Mouse (Mus musculus) neural tube, embryonic 15.5 days (tissue): ENCODE measurements around the gene Atp8a1. TPM values are rescaled to one million over a fixed set of nuclear protein-coding genes. Genes with fewer than 3 reads are reported as not detected.

Source experiments
- ATAC-seq: fragments of 200-750 bp; cut with Nextera tagmentation; 2 replicates; pipeline ENCODE4 v1.8.0; 2017; ENCODE audit warnings: mild to moderate bottlenecking, moderate TSS enrichment, moderate library complexity; ENCODE audit not compliant: low FRiP score
- H3K27ac ChIP-seq: fragments of 300-500 bp; sonication (generic); replicated peaks from 2 replicates; pipeline ENCODE4 v1.5.1; 2015; ENCODE audit warnings: mild to moderate bottlenecking, inconsistent platforms
- H3K27me3 ChIP-seq: fragments of 300-500 bp; sonication (generic); replicated peaks from 2 replicates; pipeline ENCODE4 v1.6.1; 2015; ENCODE audit warnings: inconsistent platforms
- H3K36me3 ChIP-seq: fragments of 300-500 bp; sonication (generic); 2 replicates; pipeline ENCODE4 v1.6.1; 2015; ENCODE audit warnings: inconsistent platforms
- H3K4me1 ChIP-seq: fragments of 300-500 bp; sonication (generic); 2 replicates; pipeline ENCODE4 v1.6.1; 2015; ENCODE audit warnings: inconsistent platforms
- H3K4me2 ChIP-seq: fragments of 300-500 bp; sonication (generic); 2 replicates; pipeline ENCODE4 v1.6.1; 2015; ENCODE audit warnings: inconsistent platforms, mild to moderate bottlenecking, moderate library complexity
- H3K4me3 ChIP-seq: fragments of 300-500 bp; sonication (generic); replicated peaks from 2 replicates; pipeline ENCODE4 v1.5.1; 2015; ENCODE audit warnings: mild to moderate bottlenecking, inconsistent platforms
- H3K9ac ChIP-seq: fragments of 300-500 bp; sonication (generic); replicated peaks from 2 replicates; pipeline ENCODE4 v1.6.1; 2015; ENCODE audit warnings: mild to moderate bottlenecking, inconsistent platforms
- H3K9me3 ChIP-seq: fragments of 300-500 bp; sonication (generic); replicated peaks from 2 replicates; pipeline ENCODE4 v1.6.1; 2016; ENCODE audit warnings: inconsistent platforms
- WGBS: fragments of 180-500 bp; shearing (Covaris S2); methylation state at CpG from one replicate; pipeline ENCODE4 v1.1.7; 2015; ENCODE audit warnings: mixed read lengths; 5-methylcytosine and 5-hydroxymethylcytosine counted together
- polyA plus RNA-seq: library from polyadenylated mRNA; unstranded; fragments of >200 nt; fragmentation: Nextera tagmentation; extraction: Ambion mirVana; gene quantifications from 2 replicates; pipeline ENCODE4 v1.2.1, GENCODE M21; 2015

Atp8a1 gene
- polyA plus RNA-seq, 1 experiment from 2014 or later = 56.5 TPM

DNA sequence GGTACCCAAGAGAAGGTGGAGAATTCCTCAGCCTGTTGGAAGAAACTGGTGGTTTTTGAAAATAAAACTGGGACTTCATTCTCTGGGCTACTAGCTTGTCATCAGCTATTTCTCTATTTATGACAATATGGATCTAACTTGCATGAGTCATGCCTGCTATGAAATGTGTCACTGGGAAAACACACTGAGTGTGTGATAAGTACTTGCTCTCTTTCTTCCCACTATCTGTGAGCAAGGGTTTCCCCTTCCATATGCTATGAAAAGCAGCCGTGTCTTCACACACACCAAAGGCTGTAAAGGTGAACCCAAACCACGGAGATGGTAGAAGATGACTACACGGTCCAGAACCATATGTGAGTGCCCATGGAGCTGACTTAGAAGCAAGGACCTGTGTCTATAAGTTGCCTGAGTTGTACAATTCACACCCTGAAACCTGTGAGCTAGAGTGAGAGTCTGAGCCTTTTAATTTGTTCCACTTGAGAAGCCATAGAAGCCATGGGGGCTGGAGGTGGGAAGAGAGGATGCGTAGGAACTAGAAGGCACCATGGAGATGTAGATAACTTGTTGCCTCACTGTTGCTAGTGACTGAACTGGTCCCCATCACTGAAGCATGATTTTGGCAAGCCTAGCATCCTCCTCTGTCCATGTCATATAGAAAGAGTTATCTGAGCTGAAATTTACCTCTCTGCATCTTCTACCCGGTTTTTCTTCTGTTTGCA lies 203.5 kb downstream of the Atp8a1 start:
- whole genome bisulfite sequencing = 92% methylated on average over 5 of the region's 5 CpGs

DNA sequence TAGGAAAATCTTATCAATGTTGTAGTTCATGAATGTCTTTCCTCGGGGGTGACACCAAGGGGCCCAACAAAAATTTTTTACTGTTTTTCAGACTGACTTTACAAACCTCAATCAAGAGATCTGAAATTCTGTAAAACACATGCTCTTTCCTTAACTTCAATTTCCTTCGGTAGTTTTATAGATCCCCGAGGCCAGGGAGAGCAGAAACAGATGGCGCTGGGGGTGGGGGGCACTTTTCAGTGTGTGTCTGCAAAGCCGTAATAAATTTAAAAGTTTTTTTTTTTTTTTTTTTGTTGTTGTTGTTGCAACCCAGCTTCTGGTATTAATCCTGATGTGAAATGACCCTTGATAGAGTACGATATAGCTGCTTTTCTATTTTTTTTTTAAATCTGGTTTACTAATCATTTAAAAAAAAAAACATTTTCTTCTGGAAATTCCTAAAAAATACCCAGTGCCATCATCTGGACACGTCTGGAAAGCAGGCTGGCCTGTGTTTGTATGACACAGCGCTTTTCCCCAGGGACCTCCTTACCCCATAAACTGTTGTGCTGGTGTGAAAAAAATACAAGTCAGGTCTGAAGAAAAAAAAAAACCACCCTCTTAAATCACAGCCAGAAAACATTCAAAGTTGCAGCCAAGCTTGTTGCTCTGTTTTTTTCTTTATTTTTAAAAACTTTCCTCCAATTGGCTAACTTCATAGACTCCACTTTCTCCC lies 205.7 kb downstream of the Atp8a1 start:
- Histone ChIP-seq H3K9me3 (no peaks in the 10 kb centered on the region), H3K36me3 (peaks cover 23% of the 10 kb centered on the region)
- ATAC-seq = no peak

More for the DNA sequence above, 203.5 kb downstream of the Atp8a1 start:
- Histone ChIP-seq H3K4me1 (peaks cover 18% of the 10 kb centered on the region), H3K27me3 (no peaks in the 10 kb centered on the region), H3K36me3 (peaks cover 37% of the 10 kb centered on the region), H3K27ac (no peak overlapping the region), H3K4me2 (no peak overlapping the region), H3K9me3 (no peaks in the 10 kb centered on the region), H3K9ac (no peak overlapping the region), H3K4me3 (no peak overlapping the region)
- no peak for ATAC-seq

DNA sequence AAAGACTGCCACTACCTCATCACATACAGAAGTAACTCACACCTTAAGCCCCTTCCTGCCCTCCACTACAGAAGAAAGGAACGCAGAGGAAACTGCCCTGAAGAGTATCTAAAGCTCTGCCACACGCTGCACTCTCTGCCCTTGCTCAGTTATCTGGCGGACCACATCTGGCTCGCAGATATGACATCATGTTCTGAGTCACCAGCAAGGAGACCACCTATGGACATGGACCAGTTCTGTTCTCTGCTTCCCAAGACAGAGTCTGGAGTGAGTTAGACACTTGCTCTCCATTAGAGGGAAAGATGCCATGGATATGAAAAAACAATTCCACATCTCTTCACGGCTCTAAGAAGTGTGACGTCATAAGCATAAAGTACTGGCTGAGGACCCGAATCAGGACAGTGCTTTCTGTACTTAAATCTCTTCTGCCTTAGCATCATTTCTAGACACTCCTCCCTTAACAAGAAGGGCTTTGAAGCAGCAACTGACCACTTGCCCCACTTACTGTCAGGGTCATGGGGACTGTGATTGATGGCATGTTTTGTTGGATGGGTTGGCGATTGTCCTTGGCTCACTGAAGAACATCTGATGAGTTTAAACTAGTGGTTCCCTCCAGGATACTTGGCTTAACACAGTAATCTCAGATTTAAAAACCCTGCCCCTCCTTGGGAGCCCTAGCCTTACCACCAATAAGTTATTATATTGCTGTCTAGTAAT lies 206.5 kb downstream of the Atp8a1 start:
- Histone ChIP-seq H3K27me3 (no peaks in the 10 kb centered on the region), H3K9me3 (no peaks in the 10 kb centered on the region), H3K4me1 (peaks cover 18% of the 10 kb centered on the region), H3K27ac (no peak overlapping the region), H3K36me3 (peaks cover 23% of the 10 kb centered on the region), H3K4me2 (no peak overlapping the region), H3K9ac (no peak overlapping the region), H3K4me3 (no peak overlapping the region)
- 60% methylated on average over 8 of the region's 8 CpGs for WGBS
- no peak; the same call in 1 of the 2 replicates for ATAC-seq

More for the DNA sequence above, 205.7 kb downstream of the Atp8a1 start:
- H3K4me2 ChIP-seq = no peak overlapping the region
- no peak overlapping the region for H3K27ac ChIP-seq
- no peaks in the 10 kb centered on the region for H3K27me3 ChIP-seq
- H3K4me1 ChIP-seq = peaks cover 18% of the 10 kb centered on the region
- 32% methylated on average over 8 of the region's 8 CpGs for WGBS
- no peak overlapping the region for H3K4me3 ChIP-seq
- H3K9ac ChIP-seq = no peak overlapping the region

DNA sequence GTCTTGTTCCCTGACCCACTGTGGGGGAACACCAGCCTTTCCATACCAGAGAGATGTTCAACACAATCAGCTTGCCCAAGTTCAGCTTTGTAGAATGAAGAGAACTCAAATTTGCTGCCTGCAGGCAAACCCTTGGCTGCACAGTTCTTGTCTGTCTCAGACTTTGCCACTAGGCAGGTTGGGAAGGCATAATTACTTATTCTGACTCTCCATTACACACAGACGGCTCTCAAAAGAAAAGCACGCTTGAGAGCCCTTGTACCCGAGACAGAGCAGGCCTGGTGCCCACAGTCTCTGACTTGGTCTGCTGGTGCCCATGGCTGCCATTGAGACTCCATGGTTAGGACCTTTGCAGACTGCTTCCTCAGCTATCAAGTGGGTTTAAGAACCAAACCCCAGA lies 212.9 kb downstream of the Atp8a1 start:
- H3K4me1 ChIP-seq = peaks cover 12% of the 10 kb centered on the region
- 16% methylated on average over 3 of the region's 3 CpGs for WGBS
- no peaks in the 10 kb centered on the region for H3K9me3 ChIP-seq
- no peak overlapping the region for H3K9ac ChIP-seq
- no peaks in the 10 kb centered on the region for H3K27me3 ChIP-seq
- ATAC-seq = peak; percentile 63; the same call in 1 of the 2 replicates
- 0 out of 2 replicates have a peak overlapping the region, but pooled peaks have one; percentile 13 for H3K27ac ChIP-seq
- H3K4me2 ChIP-seq = no peak overlapping the region
- H3K36me3 ChIP-seq = 0 out of 2 replicates have a peak, but pooled peaks cover 6% of the 10 kb centered on the region
- H3K4me3 ChIP-seq = no peak overlapping the region

GRCm38 (mm10) chr5:67633831-67634268 lies 213.4 kb downstream of the Atp8a1 start:
- no peaks in the 10 kb centered on the region for H3K9me3 ChIP-seq
- no peaks in the 10 kb centered on the region for H3K27me3 ChIP-seq
- WGBS = 16% methylated on average over 10 of the region's 10 CpGs
- H3K4me1 ChIP-seq = peaks cover 11% of the 10 kb centered on the region
- peak overlapping the region; percentile 25 for H3K4me2 ChIP-seq
- no peak overlapping the region for H3K9ac ChIP-seq
- no peak for ATAC-seq
- 0 out of 2 replicates have a peak overlapping the region, but pooled peaks have one; percentile 13 for H3K27ac ChIP-seq
- 0 out of 2 replicates have a peak, but pooled peaks cover 6% of the 10 kb centered on the region for H3K36me3 ChIP-seq
- H3K4me3 ChIP-seq = no peak overlapping the region

GRCm38 (mm10) chr5:67633138-67633782 lies 214.0 kb downstream of the Atp8a1 start:
- no peak for ATAC-seq
- WGBS = 16% methylated on average over 7 of the region's 7 CpGs
- H3K9me3 ChIP-seq = no peaks in the 10 kb centered on the region
- peak overlapping the region; percentile 25 for H3K4me2 ChIP-seq
- no peak overlapping the region for H3K27ac ChIP-seq
- peaks cover 11% of the 10 kb centered on the region for H3K4me1 ChIP-seq
- no peaks in the 10 kb centered on the region for H3K27me3 ChIP-seq
- H3K9ac ChIP-seq = no peak overlapping the region
- no peak overlapping the region for H3K4me3 ChIP-seq
- H3K36me3 ChIP-seq = 0 out of 2 replicates have a peak, but pooled peaks cover 6% of the 10 kb centered on the region

DNA sequence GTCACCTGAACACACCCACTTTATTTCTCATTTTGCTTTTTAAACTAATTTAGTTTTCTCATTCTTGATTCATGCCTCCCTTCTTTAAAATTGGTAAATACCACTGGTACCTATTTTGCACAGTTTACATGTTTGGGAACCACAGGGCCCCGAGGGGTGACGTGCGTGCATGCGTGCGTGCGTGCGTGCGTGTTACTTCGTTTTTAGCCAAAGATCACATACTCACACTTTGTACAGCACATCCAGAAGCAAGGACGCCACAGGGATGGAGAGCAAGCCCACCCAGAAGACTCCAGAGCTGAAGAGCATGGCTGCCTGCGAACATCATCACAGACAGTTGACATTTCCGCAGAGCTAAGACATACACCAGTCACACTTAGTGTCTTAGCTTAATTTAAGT lies 216.0 kb downstream of the Atp8a1 start:
- Histone ChIP-seq H3K9ac (no peak overlapping the region), H3K4me2 (no peak overlapping the region), H3K9me3 (no peaks in the 10 kb centered on the region), H3K4me1 (peaks cover 11% of the 10 kb centered on the region), H3K4me3 (no peak overlapping the region), H3K27me3 (no peaks in the 10 kb centered on the region), H3K27ac (no peak overlapping the region), H3K36me3 (no peaks in the 10 kb centered on the region)
- 94% methylated on average over 12 of the region's 12 CpGs for WGBS
- no peak for ATAC-seq

DNA sequence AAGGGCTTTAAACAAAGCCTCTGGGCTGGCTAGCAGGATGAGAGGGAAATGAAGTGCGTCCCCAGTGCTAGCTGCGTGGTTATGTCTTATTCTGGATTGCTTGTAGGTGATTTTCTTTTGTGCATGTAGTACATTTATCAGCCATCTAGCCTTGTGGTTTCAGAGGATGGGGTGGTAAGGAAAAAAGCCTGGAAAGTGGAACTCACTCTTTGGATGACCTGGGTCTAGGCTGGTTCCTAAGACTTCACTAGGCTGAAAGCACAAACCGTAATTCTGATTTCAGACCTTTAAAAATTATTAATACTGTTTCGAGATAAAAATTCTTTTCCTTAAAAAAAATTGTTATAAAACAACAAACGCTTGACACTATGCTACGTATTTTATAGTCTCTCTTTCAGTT lies 217.4 kb downstream of the Atp8a1 start:
- no peak for ATAC-seq

GRCm38 (mm10) chr5:67629440-67629839 lies 217.8 kb downstream of the Atp8a1 start:
- H3K4me3 ChIP-seq = no peak overlapping the region
- no peak overlapping the region for H3K4me2 ChIP-seq
- H3K27me3 ChIP-seq = no peaks in the 10 kb centered on the region
- no peaks in the 10 kb centered on the region for H3K36me3 ChIP-seq
- H3K9ac ChIP-seq = no peak overlapping the region
- H3K27ac ChIP-seq = no peak overlapping the region
- 71% methylated on average over 7 of the region's 7 CpGs for WGBS
- no peak for ATAC-seq
- peaks cover 9% of the 10 kb centered on the region for H3K4me1 ChIP-seq
- H3K9me3 ChIP-seq = no peaks in the 10 kb centered on the region

More for the DNA sequence above, 217.4 kb downstream of the Atp8a1 start:
- H3K4me3 ChIP-seq = no peak overlapping the region
- H3K4me1 ChIP-seq = peaks cover 11% of the 10 kb centered on the region
- H3K36me3 ChIP-seq = no peaks in the 10 kb centered on the region
- no peaks in the 10 kb centered on the region for H3K9me3 ChIP-seq
- H3K9ac ChIP-seq = no peak overlapping the region
- H3K4me2 ChIP-seq = no peak overlapping the region
- H3K27me3 ChIP-seq = no peaks in the 10 kb centered on the region
- H3K27ac ChIP-seq = no peak overlapping the region
- WGBS = 85% methylated on average over 6 of the region's 6 CpGs

DNA sequence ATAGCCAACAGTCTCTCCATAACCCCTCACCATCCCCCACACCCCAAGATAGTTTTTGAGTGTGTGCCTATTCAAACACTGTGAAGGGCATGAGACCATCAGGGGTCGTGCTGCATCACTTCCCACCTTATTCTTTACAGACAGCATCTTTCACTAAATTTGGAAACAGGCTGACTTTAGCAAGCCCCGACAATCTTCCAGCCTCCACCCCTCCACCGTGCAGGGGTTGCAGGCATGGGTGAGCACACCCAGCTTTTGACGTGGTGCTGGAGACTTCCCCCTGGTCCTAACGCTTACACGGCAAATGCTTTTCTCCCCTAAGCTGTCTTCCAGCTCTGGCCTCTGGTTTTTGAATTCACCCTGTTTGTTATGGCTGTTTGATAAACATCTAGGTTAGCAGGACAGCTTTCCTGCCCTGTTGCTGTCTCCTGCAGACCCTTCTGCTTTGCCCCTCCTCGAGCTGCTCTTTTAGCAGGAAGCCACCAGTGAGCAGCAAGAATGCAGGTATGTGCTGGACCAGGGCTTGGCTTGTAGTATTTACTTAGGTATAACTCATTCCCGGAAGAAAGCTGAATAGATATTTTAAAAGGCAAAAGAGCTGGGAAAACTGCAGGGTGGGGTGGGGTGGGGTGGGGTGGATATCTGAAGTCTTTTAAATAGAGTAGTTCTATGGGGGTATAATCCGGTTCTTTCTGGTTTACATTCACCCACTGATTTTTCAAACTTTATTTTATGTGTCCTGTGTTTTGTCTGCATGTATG lies 218.9 kb downstream of the Atp8a1 start:
- no peak for ATAC-seq
- no peaks in the 10 kb centered on the region for H3K9me3 ChIP-seq
- no peak overlapping the region for H3K27ac ChIP-seq
- H3K27me3 ChIP-seq = no peaks in the 10 kb centered on the region
- H3K4me3 ChIP-seq = no peak overlapping the region
- no peaks in the 10 kb centered on the region for H3K36me3 ChIP-seq
- H3K9ac ChIP-seq = no peak overlapping the region
- H3K4me1 ChIP-seq = no peaks in the 10 kb centered on the region
- WGBS = 83% methylated on average over 9 of the region's 9 CpGs
- H3K4me2 ChIP-seq = no peak overlapping the region
